Mouse (Mus musculus) ES-Bruce4 (cell line): ENCODE data around the gene Ppp1r3g.

Experiments
- CTCF ChIP-seq: IDR thresholded peaks from one replicate; pipeline ENCODE4 v1.8.1; 2011; ENCODE audit warnings: low read depth, low read length
- EP300 ChIP-seq: IDR thresholded peaks from 2 replicates; pipeline ENCODE4 v1.6.1; 2011; ENCODE audit warnings: low read depth, low read length; ENCODE audit not compliant: insufficient read depth
- POLR2A ChIP-seq: IDR thresholded peaks from one replicate; pipeline ENCODE4 v1.8.1; 2011; ENCODE audit warnings: low read length; ENCODE audit not compliant: insufficient read depth

GRCm38 (mm10) chr13:35940934-35941333, 17.7 kb upstream of the Ppp1r3g start:
- TF ChIP-seq CTCF (no peak), POLR2A (no peak), EP300 (no peak)
